Mouse (Mus musculus) heart, adult 2 months (tissue): ENCODE data around the gene Foxn3.

ENCODE experiments used
- CTCF ChIP-seq: fragments of 200-600 bp; IDR thresholded peaks from 2 replicates; pipeline ENCODE4 v1.8.1; 2022; ENCODE audit warnings: antibody characterized with exemption, mild to moderate bottlenecking, moderate library complexity
- EP300 ChIP-seq: fragments of 200-500 bp; IDR thresholded peaks from 2 replicates; pipeline ENCODE4 v1.6.1; 2011; ENCODE audit warnings: low read depth, low read length, control low read depth; ENCODE audit not compliant: insufficient read depth

- no peak for TF ChIP-seq CTCF
- TF ChIP-seq EP300 = no peak
These were observed 366.4 kb downstream of the Foxn3 start for GRCm38 (mm10) chr12:99197031-99197430.
